Mouse (Mus musculus) MEL (cell line): ENCODE results near the gene Slc22a1. TPM values are rescaled to one million over a fixed set of nuclear protein-coding genes. Genes with fewer than 3 reads are reported as not detected.

ENCODE experiments used
- DNase-seq: peaks from one replicate; pipeline ENCODE4 v3.0.0; 2011; ENCODE audit warnings: low read depth, low spot score
- H3K27ac ChIP-seq: 2 replicates; pipeline ENCODE4 v1.5.1; 2012; ENCODE audit warnings: low read depth, mild to moderate bottlenecking, control low read depth, low read length, moderate library complexity; ENCODE audit not compliant: control insufficient read depth
- H3K27me3 ChIP-seq, 2 experiments: fragments of 150-350 bp in 1 of 2; sonication (generic) in 1 of 2; 2 replicates each; pipeline ENCODE4 v1.6.1; 2012; ENCODE audit warnings: low read length in 2 of 2, mild to moderate bottlenecking in 2 of 2, improper control_type of control experiment in 1 of 2, moderate library complexity in 1 of 2; ENCODE audit not compliant: insufficient read depth in 2 of 2, control insufficient read depth in 1 of 2
- H3K36me3 ChIP-seq, 2 experiments: 2 replicates each; pipeline ENCODE4 v1.6.1; 2012 to 2014; ENCODE audit warnings: low read length in 2 of 2, improper control_type of control experiment in 1 of 2, inconsistent platforms in 1 of 2, mild to moderate bottlenecking in 1 of 2; ENCODE audit not compliant: insufficient read depth in 2 of 2, control insufficient read depth in 1 of 2
- H3K4me1 ChIP-seq, 2 experiments: fragments of 150-350 bp in 1 of 2; sonication (generic) in 1 of 2; 2 replicates each; pipeline ENCODE4 v1.6.1; 2012; ENCODE audit warnings: low read length in 2 of 2, improper control_type of control experiment in 1 of 2, mild to moderate bottlenecking in 1 of 2; ENCODE audit not compliant: insufficient read depth in 2 of 2, control insufficient read depth in 1 of 2
- H3K4me3 ChIP-seq, 2 experiments: fragments of 150-350 bp in 1 of 2; sonication (generic) in 1 of 2; 2 replicates each; pipeline ENCODE4 v1.5.1; 2012; ENCODE audit warnings: low read depth in 2 of 2, low read length in 2 of 2, mild to moderate bottlenecking in 2 of 2, moderate library complexity in 2 of 2, control low read depth in 1 of 2, improper control_type of control experiment in 1 of 2; ENCODE audit not compliant: control insufficient read depth in 1 of 2, insufficient read depth in 1 of 2
- H3K79me2 ChIP-seq: 2 replicates; pipeline ENCODE4 v1.6.1; 2012; ENCODE audit warnings: mild to moderate bottlenecking, low read length, moderate library complexity; ENCODE audit not compliant: control insufficient read depth, poor library complexity, insufficient read depth
- H3K9ac ChIP-seq: 2 replicates; pipeline ENCODE4 v1.6.1; 2012; ENCODE audit warnings: low read depth, mild to moderate bottlenecking, control low read depth, low read length, moderate library complexity; ENCODE audit not compliant: control insufficient read depth, poor library complexity, severe bottlenecking
- H3K9me3 ChIP-seq: fragments of 150-350 bp; sonication (generic); replicated peaks from 2 replicates; pipeline ENCODE4 v1.6.1; 2012; ENCODE audit warnings: mild to moderate bottlenecking, low read length, improper control_type of control experiment, moderate library complexity; ENCODE audit not compliant: insufficient read depth
- CTCF ChIP-seq, 3 experiments: IDR thresholded peaks in 2 of 3; conservative IDR thresholded peaks in 1 of 3; 2 replicates each; pipeline ENCODE4 v1.5.1; 2011 to 2012; ENCODE audit warnings: low read length in 3 of 3, low read depth in 2 of 3, mild to moderate bottlenecking in 2 of 3, improper control_type of control experiment in 1 of 3, inconsistent platforms in 1 of 3, mixed read lengths in 1 of 3, moderate library complexity in 1 of 3; ENCODE audit not compliant: control insufficient read depth in 1 of 3, insufficient read depth in 1 of 3, poor library complexity in 1 of 3, severe bottlenecking in 1 of 3
- E2F4 ChIP-seq: IDR thresholded peaks from 2 replicates; pipeline ENCODE4 v1.6.1; 2011; ENCODE audit warnings: low read depth, low read length, improper control_type of control experiment, borderline replicate concordance
- EP300 ChIP-seq, 2 experiments: IDR thresholded peaks; 2 replicates each; pipeline ENCODE4 v1.6.1; 2011; ENCODE audit warnings: improper control_type of control experiment in 2 of 2, low read length in 2 of 2, low read depth in 1 of 2, mild to moderate bottlenecking in 1 of 2
- GATA1 ChIP-seq: IDR thresholded peaks from 2 replicates; pipeline ENCODE4 v1.6.1; 2011; ENCODE audit warnings: low read depth, low read length, improper control_type of control experiment
- HCFC1 ChIP-seq: IDR thresholded peaks from 2 replicates; pipeline ENCODE4 v1.6.1; 2012; ENCODE audit warnings: low read depth, mild to moderate bottlenecking, inconsistent platforms, low read length, improper control_type of control experiment, moderate library complexity
- JUND ChIP-seq: IDR thresholded peaks from 2 replicates; pipeline ENCODE4 v1.6.1; 2011; ENCODE audit warnings: low read depth, mild to moderate bottlenecking, improper control_type of control experiment, low read length
- KAT2A ChIP-seq: conservative IDR thresholded peaks from 2 replicates; pipeline ENCODE4 v1.6.1; 2012; ENCODE audit warnings: low read depth, low read length, improper control_type of control experiment, inconsistent platforms
- MAFK ChIP-seq: IDR thresholded peaks from 2 replicates; pipeline ENCODE4 v1.6.1; 2011; ENCODE audit warnings: low read depth, mild to moderate bottlenecking, low read length, improper control_type of control experiment, borderline replicate concordance
- RAD21 ChIP-seq: IDR thresholded peaks from 2 replicates; pipeline ENCODE4 v1.6.1; 2011; ENCODE audit warnings: mild to moderate bottlenecking, low read depth, low read length, improper control_type of control experiment
- SIN3A ChIP-seq: IDR thresholded peaks from 2 replicates; pipeline ENCODE4 v1.6.1; 2012; ENCODE audit warnings: low read length, improper control_type of control experiment, inconsistent platforms
- SMC3 ChIP-seq: IDR thresholded peaks from 2 replicates; pipeline ENCODE4 v1.6.1; 2011; ENCODE audit warnings: low read depth, low read length, improper control_type of control experiment
- TAL1 ChIP-seq: IDR thresholded peaks from 2 replicates; pipeline ENCODE4 v1.6.1; 2012; ENCODE audit warnings: mild to moderate bottlenecking, inconsistent platforms, low read length, moderate library complexity, mixed read lengths
- TBP ChIP-seq: IDR thresholded peaks from 2 replicates; pipeline ENCODE4 v1.8.0; 2011; ENCODE audit warnings: low read depth, low read length, improper control_type of control experiment
- TCF12 ChIP-seq: IDR thresholded peaks from 2 replicates; pipeline ENCODE4 v1.6.1; 2014; ENCODE audit warnings: low read depth, mild to moderate bottlenecking, inconsistent platforms, low read length, improper control_type of control experiment, moderate library complexity
- USF1 ChIP-seq: IDR thresholded peaks from 2 replicates; pipeline ENCODE4 v1.6.1; 2014; ENCODE audit warnings: low read depth, mild to moderate bottlenecking, inconsistent platforms, low read length, improper control_type of control experiment, moderate library complexity
- ZC3H11A ChIP-seq: IDR thresholded peaks from 2 replicates; pipeline ENCODE4 v1.6.1; 2012; ENCODE audit warnings: low read depth, mild to moderate bottlenecking, inconsistent platforms, low read length, improper control_type of control experiment
- ZKSCAN1 ChIP-seq: IDR thresholded peaks from 2 replicates; pipeline ENCODE4 v1.6.1; 2012; ENCODE audit warnings: low read depth, mild to moderate bottlenecking, inconsistent platforms, low read length, improper control_type of control experiment, moderate library complexity
- ZNF384 ChIP-seq: IDR thresholded peaks from 2 replicates; pipeline ENCODE4 v1.6.1; 2012; ENCODE audit warnings: low read depth, mild to moderate bottlenecking, inconsistent platforms, low read length, improper control_type of control experiment
- polyA plus RNA-seq, 2 experiments: library from polyadenylated mRNA; stranded (reverse) in 1 of 2; unstranded in 1 of 2; fragments of >175 nt in 1 of 2; fragments of >200 nt in 1 of 2; gene quantifications; 2 replicates each; pipeline versions ENCODE4 v1.2.1 to v1.2.4; 2012; ENCODE audit warnings: low replicate concordance in 2 of 2, low read depth in 1 of 2; ENCODE audit not compliant: insufficient read length in 2 of 2, insufficient read depth in 1 of 2, missing spikeins in 1 of 2
- total RNA-seq: library from RNA; depleted of rRNA; stranded (reverse); fragments of 300-350 nt; gene quantifications from 2 replicates; pipeline ENCODE4 v1.2.3, GENCODE M21; 2012

Gene Slc22a1
- total and polyA plus RNA-seq, 3 experiments = not detected

DNA sequence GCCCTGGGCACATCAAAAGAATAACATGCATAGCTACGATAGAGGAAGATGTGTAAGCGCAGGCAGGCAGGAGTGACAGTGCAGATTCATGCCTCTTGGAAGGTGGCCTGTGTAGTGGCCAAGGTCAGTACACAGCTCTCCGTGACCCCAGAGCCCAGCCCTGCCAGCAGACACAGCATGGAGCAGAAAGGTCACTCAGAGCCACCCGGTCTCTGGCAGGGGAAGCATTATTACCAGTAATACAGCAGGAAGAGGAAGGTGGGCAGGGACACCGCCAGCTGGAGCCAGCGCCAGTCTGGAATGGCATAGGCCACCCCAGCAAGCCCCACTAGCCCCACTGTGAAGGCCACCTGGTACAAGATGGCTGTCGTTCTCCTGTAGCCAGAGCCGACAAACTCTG lies 11.5 kb downstream of the Slc22a1 start:
- no peaks in the 10 kb centered on the region for H3K79me2 ChIP-seq

GRCm38 (mm10) chr17:12660572-12661260 lies 14.9 kb downstream of the Slc22a1 start:
- Histone ChIP-seq H3K27me3 (no peaks in the 10 kb centered on the region; a peak in 1 of 4 replicates), H3K27ac (no peak overlapping the region), H3K36me3 (no peaks in the 10 kb centered on the region), H3K9me3 (no peaks in the 10 kb centered on the region), H3K9ac (no peak overlapping the region), H3K79me2 (no peaks in the 10 kb centered on the region), H3K4me3 (no peak overlapping the region), H3K4me1 (no peaks in the 10 kb centered on the region)
- peak; percentile 37 for DNase-seq
- TF ChIP-seq EP300 (IDR thresholded peaks at IDR 0.05; ENCODE audit: low read depth in 1 of 2, low read length in 2 of 2) (no peak), CTCF (IDR thresholded peaks at IDR 0.05 in 2 of 3, conservative IDR thresholded peaks at IDR 0.05 in 1 of 3; ENCODE audit: control insufficient read depth in 1 of 3, insufficient read depth in 1 of 3, low read depth in 2 of 3, low read length in 3 of 3, poor library complexity in 1 of 3, severe bottlenecking in 1 of 3) (peak; percentile 14 to 80 (median 72); a peak in 4 of 6 replicates), RAD21 (peak; percentile 86), USF1 (0 out of 2 replicates have a peak, but pooled peaks have one; percentile 36), ZC3H11A (peak; percentile 79), E2F4 (no peak), SMC3 (peak; percentile 74)

More for the DNA sequence above, 11.5 kb downstream of the Slc22a1 start:
- H3K9ac ChIP-seq = no peak overlapping the region
- no peak overlapping the region for H3K27ac ChIP-seq
- no peak overlapping the region for H3K4me3 ChIP-seq
- no peaks in the 10 kb centered on the region for H3K27me3 ChIP-seq
- DNase-seq = no peak
- H3K4me1 ChIP-seq = peaks cover 0 to 4% of the 10 kb centered on the region in 2 experiments; a peak in 2 of 4 replicates
- H3K36me3 ChIP-seq = peaks cover 0 to 5% of the 10 kb centered on the region in 2 experiments; a peak in 1 of 4 replicates
- no peaks in the 10 kb centered on the region for H3K9me3 ChIP-seq
- no peak for TF ChIP-seq TCF12
- no peak for TF ChIP-seq HCFC1
- TF ChIP-seq TAL1 = no peak

DNA sequence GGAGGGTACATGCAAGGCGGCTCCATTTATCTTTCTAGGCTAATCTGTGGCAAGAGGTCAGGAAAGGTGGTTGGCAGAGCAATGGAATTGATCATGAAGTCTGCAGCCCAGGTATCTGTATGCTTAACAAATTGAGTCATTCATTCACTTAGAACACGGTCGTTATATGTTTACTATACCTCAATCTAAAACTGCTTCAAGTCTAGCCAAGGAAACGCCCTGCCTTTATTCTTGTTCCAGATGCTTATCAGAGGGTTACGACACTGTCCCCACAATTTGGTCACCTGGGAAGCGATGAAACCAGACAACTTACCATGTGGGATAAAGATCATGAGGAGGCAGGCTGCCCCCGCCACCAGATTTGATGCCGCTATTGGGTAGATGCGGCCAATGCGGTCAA lies 16.4 kb downstream of the Slc22a1 start:
- H3K4me3 ChIP-seq = no peak overlapping the region
- no peak for DNase-seq
- TF ChIP-seq EP300 (IDR thresholded peaks at IDR 0.05; ENCODE audit: low read depth in 1 of 2, low read length in 2 of 2) = no peak
- TF ChIP-seq SIN3A = no peak
- no peak for TF ChIP-seq ZKSCAN1
- no peak for TF ChIP-seq ZNF384
- no peak for TF ChIP-seq SMC3
- TF ChIP-seq TBP = no peak
- no peak for TF ChIP-seq KAT2A
- no peak for TF ChIP-seq MAFK
- TF ChIP-seq HCFC1 = no peak
- TF ChIP-seq TCF12 = no peak
- TF ChIP-seq GATA1 = no peak
- no peak for TF ChIP-seq CTCF (IDR thresholded peaks at IDR 0.05 in 2 of 3, conservative IDR thresholded peaks at IDR 0.05 in 1 of 3; ENCODE audit: control insufficient read depth in 1 of 3, insufficient read depth in 1 of 3, low read depth in 2 of 3, low read length in 3 of 3, poor library complexity in 1 of 3, severe bottlenecking in 1 of 3)
- no peak for TF ChIP-seq JUND
- TF ChIP-seq RAD21 = no peak
- no peak overlapping the region for H3K9ac ChIP-seq
- H3K4me1 ChIP-seq = no peaks in the 10 kb centered on the region
- no peaks in the 10 kb centered on the region for H3K79me2 ChIP-seq
- H3K27me3 ChIP-seq = no peaks in the 10 kb centered on the region; a peak in 2 of 4 replicates
- H3K36me3 ChIP-seq = no peaks in the 10 kb centered on the region
- no peak overlapping the region for H3K27ac ChIP-seq
- no peaks in the 10 kb centered on the region for H3K9me3 ChIP-seq
